Mouse (Mus musculus): ENCODE results near the gene Slc22a1. TPM values are rescaled to one million over a fixed set of nuclear protein-coding genes. Genes with fewer than 3 reads are reported as not detected.
A peak's percentile ranks its signal among the peaks of the same experiment; 100 is the strongest.
"Not testable (repeated sequence)": the region's sequence is repeated elsewhere in the genome, so short reads cannot be mapped to it uniquely, and the experiment has no call there.

The Slc22a1 gene
- polyA plus RNA-seq, 1 experiment = 1.6 TPM

DNA sequence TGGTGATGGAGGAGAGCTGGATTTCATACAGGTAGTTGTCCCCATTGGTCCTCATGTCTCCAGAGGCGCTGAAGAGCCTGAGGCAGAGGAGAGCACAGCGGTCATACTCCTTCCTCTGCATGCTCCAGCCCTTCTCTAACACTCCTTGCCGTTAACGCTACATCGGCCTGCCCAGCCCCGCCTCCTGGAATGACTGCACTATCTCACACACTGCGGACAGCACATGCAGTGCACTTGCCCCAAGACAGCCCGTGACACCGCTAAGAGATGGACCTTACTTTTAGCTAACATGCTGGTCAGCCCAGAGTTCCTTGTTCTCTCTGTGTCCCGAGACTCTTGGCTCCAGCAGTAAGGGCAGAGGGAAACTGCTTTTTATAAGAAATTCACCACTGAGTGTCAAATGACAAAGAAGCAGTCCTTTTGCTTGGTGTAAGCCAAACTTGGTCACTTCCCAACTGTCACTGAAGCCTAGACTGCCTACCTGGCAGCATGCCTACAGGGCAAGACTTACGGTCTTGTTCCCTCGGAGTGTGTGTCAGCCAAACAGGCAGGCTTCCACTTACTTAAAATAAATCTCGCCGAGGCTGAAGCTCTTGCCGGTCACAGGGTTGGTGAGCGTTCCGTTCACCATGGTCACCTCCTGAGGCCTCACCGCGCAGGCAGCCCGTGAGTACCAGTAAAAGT, 12.9 kb upstream of the Slc22a1 start:
- peak in 1 of 2 experiments; percentile 27 for DNase-seq (ENCODE audit: extremely low spot score in 1 of 2, low spot score in 1 of 2)

DNA sequence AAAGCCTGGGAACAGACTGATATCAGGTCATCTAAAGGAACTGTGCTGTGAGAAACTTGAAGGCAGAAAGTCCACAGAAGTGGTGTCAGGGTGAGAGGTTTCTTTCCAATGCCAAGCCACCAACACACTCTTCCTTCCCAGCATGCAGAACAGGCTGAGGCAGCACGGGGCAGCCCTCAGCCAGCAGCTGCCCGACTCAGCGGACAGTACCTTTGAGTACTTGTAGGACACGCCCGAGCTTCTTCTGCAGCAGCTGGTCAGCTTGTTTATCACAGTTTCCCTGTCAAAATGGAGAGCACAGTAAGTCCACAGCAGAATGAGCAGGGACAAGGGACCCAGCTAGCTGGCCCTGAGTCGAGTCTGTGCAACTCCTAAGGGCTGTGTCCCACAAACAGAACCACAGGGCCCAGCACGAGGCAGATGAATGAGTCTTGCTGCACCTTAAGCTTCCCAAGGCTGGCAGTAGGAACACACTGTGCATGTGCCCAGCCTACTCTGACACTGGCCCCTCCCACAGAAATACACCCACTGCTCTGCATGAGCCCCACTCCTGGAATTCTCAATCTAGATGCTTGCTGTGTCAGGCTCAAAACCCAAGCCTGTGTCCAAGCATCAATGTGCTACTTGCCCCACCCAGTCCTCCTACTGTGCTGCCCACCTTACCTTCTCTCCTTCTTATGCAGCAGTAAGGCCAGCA, 9.4 kb upstream of the Slc22a1 start:
- DNase-seq (ENCODE audit: extremely low spot score in 1 of 2, low spot score in 1 of 2) = peak in 1 of 2 experiments; percentile 8

DNA sequence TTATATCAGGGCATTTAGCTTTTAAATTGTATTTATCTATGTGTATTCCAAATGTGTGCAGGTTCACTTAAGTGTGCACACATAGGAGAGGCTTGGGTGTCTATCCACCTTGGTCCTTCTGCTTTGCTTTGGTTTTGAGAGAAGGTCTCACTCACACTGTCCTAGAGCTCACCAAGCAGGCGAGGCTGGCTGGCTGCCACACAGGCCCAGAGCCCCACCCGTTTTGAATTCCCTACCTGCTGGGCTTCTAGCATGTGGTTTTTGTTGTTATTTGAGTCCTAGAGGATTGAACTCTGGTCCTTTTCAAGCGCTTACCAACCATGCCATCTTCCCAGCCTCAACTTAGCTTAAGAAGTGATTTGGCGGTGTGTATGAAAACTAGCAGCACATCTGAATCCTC, 8.8 kb upstream of the Slc22a1 start:
- DNase-seq (ENCODE audit: extremely low spot score in 1 of 2, low spot score in 1 of 2) = no peak

DNA sequence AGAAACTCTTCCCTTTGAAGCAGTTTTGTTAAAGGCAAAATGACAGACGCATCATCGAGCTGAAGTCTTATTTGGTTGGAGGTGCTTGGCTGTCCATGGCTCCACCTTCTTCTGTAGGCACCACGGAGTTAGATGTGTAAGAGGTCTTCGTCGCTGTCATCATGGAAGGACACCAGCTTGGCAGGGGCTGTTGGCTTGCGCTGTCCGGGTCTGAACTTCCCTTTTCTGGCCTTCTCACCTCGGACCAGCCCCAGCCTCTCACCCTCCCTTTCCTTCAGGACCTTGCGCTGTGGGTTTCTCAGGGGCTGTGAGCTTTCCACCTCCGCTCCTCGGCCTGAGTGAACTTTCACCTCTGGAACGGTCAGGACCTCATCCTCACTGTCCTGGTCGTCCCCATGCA, 8.0 kb upstream of the Slc22a1 start:
- no peak for DNase-seq (ENCODE audit: extremely low spot score in 1 of 2, low spot score in 1 of 2)

DNA sequence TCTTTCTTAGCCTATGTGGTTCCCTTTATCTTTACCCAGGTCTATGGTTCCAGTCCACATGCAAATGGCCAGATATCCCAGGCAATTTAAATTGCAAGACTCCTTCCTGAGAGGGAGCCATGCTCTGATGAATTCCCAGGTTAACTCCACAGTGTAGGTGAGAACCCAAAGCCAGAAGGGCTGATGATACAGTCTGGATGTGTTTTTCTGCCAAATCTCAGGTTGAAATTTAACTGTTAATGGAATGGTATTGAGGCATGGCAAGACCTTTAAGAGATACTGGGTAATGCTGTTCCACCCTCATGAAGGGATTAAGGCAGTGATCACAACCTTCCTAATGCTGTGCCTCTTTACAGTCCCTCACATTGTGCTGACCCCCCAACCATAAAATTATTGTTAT, 2.6 kb upstream of the Slc22a1 start:
- no peak for DNase-seq (ENCODE audit: extremely low spot score in 1 of 2, low spot score in 1 of 2)

DNA sequence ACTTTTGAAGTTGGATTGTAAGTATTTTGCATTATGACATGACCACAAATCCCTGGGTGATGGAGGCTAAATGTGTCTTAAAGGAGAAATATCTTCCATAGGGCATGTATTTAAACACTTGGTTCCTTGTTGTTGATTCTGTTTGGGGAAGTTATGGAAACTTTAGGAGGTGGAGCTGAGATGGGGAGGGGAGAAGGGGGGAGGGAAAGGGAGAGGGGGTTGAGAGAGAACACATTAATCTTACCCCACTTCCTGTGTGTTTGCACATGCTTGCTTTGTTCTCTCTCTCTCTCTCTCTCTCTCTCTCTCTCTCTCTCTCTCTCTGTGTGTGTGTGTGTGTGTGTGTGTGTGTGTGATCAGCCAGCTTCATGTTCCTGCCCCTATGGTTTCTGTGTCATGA, 1.5 kb upstream of the Slc22a1 start:
- no peak for DNase-seq (ENCODE audit: extremely low spot score in 1 of 2, low spot score in 1 of 2)

DNA sequence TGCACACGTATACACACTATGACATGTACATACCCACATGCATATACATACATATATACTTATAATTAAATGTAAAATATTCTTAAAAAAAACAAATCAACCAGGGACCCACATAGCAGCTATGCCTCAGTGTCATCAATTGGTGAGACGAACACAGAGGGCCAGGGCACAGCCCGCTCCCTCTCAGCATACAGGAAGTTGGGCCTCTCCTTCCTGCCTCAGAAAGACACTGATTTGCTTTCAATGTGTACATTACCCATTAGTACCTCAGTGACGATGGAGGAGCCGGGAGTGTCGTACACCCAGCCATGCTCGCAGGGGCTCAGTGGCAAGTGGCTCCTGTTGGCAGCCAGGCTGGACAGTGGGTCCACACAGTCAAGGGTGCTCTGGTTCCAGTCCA, 649 bp downstream of the Slc22a1 start:
- not testable (repeated sequence) for DNase-seq (ENCODE audit: extremely low spot score in 1 of 2, low spot score in 1 of 2)

DNA sequence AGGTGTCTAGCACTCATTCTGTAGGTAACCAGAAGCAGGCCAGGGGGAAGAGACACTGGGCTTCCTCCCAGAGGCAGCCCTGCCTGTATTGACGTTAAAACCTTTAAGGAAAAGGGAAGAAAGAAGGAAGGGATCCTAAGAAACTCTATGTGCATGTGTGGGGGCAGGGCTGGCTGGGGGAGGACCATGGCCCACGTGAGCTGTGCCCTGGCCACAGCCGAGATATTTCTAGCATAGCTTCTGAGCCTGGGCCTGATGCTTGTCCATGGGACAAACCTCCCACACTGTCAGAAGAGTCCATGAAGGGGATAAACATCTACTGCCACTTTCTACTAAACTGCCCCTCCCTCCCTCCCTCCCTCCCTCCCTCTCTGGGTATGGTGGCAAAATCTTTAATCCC, 1.8 kb downstream of the Slc22a1 start:
- no peak for DNase-seq (ENCODE audit: extremely low spot score in 1 of 2, low spot score in 1 of 2)

DNA sequence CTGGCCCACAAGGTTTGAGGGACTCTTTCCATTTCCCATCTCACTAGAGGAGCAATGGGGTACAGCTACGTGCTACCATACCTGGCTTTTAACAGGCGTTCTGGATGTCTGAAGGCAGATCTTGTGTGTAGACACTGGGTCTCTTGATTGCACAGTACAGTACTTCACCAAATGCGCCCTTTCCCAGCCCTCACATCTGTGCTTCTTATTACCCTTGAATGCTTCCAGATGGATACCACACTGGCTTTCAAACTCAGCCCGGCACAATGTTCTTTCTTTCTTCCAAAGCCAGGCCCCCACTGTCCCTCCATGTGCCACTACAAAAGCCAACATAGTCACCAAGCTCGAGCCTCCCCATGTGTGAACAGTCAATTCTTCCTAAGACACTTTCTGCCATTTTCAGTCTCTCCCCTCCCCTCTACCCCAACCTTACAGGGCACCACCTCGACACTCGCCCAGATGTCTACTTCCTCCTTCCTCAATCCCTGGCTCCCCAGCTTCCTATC, 3.3 kb downstream of the Slc22a1 start:
- no peak for DNase-seq (ENCODE audit: extremely low spot score in 1 of 2, low spot score in 1 of 2)

DNA sequence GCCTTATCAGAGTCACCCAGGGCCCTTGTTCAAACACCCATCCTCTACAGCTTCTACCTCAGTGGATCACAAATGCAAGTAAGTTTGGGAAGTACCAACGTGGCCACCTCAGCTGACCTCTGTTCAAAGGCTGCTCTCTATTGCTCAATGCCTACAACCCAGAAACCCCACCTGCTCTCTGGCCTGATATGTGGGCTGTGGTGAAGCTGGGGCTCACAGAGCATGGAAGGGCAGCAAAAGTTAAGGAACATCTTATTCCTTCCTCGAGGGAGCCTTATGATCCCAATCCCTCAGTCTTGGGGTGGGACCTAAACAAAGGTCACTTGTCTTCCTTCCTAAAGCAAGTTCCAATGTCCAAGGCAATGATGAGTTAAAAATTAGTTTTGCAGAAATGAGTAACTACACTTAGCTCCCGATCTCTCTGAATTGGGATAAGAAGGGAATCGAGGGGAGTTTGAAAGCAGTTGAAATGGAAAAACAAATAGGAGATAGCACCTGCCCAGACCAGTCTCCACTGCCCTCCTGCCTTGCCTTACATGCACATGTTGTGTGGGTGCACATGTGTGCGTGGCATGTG, 4.5 kb downstream of the Slc22a1 start:
- no peak for DNase-seq (ENCODE audit: extremely low spot score in 1 of 2, low spot score in 1 of 2)

DNA sequence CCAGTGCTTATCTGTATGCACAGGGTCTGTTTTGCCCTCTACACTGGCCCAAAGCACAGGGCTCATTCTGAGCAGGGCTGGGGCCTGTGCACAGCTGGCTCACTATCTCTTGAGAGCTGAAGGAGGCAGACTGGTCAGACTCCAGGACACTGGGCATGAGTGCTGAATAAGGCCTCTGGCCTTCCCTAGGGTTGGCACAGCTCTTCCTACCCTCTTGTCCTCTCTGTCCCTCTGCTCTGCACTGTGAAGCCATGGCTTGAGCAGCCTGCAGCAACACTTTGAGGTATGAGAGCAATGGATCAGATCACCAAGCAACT, 6.3 kb downstream of the Slc22a1 start:
- DNase-seq (ENCODE audit: extremely low spot score in 1 of 2, low spot score in 1 of 2) = no peak

DNA sequence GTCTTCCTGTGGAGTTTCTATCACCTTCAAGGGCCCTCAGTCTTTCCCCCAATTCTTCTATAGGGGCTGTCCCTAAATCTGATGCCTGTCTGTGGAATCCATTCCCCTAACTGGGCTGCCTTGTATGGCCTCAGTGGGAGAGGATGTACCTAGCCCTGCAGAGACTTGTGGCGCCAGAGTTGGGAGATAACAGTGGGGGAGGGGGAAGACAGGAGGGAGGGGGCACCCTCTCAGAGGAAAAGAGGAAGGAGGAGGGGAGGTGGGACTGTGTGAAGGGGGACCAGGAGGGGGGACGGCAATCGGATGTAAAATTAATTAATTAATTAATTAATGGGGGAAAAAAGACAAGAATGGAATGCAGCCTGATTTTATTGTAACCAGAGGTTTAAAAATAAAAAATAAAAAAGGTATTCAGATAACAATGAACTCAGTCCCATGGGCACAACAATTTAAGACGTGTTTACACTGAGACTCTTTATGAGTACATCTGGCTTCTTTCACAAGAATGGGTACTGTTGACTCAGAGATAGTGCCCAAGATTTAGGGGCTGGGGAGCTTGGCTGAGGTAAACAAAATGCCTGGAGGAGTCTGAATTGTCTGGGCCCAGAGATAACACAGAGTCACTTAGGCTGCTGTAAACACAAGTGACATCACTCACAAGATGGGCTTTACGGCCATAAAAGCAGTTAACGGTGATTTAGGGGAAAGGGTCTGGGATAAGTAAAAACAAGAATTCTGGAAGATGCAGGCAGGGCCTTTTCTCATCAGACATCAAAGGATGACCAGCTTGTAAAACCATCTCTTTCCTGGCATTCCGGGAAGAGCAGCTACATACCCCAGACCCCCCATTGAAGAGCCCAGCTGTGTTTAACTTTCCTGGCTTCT, 6.9 kb downstream of the Slc22a1 start:
- DNase-seq (ENCODE audit: extremely low spot score in 1 of 2, low spot score in 1 of 2) = no peak

DNA sequence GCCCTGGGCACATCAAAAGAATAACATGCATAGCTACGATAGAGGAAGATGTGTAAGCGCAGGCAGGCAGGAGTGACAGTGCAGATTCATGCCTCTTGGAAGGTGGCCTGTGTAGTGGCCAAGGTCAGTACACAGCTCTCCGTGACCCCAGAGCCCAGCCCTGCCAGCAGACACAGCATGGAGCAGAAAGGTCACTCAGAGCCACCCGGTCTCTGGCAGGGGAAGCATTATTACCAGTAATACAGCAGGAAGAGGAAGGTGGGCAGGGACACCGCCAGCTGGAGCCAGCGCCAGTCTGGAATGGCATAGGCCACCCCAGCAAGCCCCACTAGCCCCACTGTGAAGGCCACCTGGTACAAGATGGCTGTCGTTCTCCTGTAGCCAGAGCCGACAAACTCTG, 11.5 kb downstream of the Slc22a1 start:
- no peak for DNase-seq (ENCODE audit: extremely low spot score in 1 of 2, low spot score in 1 of 2)

DNA sequence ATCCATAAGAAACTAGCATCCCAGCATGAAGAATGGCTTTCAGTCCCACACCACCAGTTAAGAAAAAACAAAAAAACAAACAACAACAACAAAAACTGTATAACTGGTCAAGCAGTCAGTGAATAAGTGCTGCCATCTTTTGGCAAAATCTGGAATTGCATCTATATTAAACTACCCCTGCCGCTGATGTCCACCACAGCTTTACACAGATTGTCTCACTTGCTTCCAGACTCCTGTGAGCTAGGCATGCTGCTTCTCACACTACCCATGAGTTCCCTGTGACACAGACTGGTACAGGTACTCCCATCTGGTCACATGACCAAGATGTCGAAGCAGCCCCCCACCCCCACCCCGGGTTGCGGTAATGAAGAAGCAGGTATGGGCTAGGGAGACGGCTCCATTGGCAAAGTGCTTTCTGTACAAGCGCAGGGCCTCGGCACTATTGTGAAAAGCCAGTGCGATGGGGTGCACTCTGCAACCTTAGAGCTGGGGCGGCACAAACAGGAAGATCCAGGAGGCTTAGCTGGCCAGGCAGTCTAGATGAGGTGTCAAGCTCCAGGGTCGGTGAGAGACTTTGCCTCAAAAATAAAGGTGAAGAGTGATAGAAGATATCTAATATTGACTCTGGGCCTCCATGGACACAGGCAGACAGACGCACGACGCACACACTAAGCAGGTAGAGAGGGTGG, 14.9 kb downstream of the Slc22a1 start:
- DNase-seq (ENCODE audit: extremely low spot score in 1 of 2, low spot score in 1 of 2) = peak in 1 of 2 experiments; percentile 77

DNA sequence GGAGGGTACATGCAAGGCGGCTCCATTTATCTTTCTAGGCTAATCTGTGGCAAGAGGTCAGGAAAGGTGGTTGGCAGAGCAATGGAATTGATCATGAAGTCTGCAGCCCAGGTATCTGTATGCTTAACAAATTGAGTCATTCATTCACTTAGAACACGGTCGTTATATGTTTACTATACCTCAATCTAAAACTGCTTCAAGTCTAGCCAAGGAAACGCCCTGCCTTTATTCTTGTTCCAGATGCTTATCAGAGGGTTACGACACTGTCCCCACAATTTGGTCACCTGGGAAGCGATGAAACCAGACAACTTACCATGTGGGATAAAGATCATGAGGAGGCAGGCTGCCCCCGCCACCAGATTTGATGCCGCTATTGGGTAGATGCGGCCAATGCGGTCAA, 16.4 kb downstream of the Slc22a1 start:
- no peak for DNase-seq (ENCODE audit: extremely low spot score in 1 of 2, low spot score in 1 of 2)

DNA sequence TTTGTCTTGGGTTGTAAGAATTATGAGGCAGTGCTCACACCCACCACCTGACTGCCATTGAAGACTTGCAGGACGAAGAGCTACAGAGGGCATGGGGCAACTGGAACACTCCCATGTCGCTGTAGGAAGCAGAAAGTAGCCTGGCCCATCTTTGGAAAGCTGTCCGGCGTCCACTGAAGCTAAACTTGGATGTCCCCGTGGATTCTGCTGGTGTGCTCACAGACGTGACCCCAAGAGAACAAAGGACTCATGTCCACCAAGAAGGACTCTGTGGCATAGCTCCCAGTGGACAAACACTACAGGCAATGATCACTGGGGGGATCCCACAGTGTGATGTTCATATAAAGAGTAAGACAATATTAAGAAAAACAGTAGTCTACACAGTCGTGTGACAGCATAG, 16.8 kb downstream of the Slc22a1 start:
- DNase-seq (ENCODE audit: extremely low spot score in 1 of 2, low spot score in 1 of 2) = no peak

DNA sequence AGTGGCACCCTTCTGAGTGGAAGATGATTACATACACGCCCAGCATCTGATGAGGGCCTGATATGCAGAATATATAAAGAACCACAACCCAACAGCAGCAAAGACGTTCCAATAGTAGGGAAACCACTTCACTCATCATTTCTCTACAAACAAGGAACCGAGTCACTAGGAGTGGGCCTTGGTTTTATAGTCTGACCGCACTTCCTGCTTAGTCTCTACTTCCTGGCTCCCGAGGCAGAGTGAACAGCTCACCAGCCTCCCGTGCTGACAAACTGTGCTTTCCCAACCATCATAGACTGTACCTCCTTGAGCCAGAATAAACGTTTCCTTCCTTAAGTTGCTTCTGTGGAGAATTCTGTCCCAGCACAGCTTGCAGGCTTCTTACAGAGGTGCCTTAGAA, 19.8 kb downstream of the Slc22a1 start:
- DNase-seq (ENCODE audit: extremely low spot score in 1 of 2, low spot score in 1 of 2) = no peak

DNA sequence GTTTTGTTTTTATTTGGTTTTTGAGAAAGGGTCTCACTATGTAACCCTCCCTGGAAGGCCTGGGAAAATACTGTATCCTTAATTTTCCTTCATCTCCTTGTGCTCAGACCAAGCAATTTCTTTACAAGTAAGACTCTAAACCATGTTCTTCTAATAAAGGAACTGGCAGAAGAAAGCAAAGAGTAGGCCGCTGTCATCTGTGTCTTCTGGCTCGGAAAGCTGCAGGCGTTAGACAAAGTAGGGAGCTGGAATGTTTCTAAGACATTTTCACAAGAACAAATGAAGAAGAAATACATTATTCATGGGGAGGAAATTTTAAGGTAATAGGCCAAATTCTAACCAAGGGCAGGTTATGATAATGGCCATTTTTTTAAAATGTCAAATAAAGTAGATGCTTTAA, 21.6 kb downstream of the Slc22a1 start:
- DNase-seq (ENCODE audit: extremely low spot score in 1 of 2, low spot score in 1 of 2) = peak; percentile 41 to 63

DNA sequence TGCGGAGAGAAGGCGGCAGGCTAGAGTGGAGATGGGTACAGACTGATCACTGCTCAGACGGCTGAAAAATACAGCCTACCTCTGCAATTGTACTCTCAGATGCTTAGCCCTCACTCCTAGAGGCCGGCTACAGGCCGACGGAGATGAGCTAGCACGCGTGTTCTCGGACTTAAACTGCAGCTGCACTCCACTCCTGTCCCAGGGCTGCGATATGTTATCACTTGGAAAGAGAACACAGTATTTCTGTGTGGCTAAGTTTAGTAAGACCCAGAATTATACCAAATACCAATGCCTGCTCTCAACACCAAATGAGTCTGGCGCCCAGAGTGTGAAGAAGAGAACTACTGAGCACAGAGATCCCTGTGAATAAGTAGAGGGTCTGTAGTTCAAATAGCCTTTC, 23.0 kb downstream of the Slc22a1 start:
- peak in 1 of 2 experiments; percentile 14 for DNase-seq (ENCODE audit: extremely low spot score in 1 of 2, low spot score in 1 of 2)

DNA sequence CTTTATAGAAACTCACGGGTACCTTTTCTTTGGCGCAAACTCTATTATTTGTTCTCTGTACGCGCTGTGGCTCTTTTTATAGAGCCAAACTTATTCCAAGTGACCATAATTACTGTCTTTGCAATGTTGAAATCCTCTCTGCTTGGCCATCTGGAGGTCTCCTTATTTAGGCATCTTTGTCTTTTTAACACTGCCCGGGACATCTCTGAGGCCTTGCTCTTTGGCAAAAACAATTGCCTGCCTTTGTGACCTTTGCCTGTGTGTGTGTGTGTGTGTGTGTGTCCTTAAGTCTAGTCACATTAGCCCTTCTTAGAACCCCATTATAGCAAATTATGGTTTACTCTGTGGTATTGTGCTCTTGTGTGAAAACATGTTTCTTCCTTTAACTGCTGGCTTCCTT, 30.2 kb downstream of the Slc22a1 start:
- DNase-seq (ENCODE audit: extremely low spot score in 1 of 2, low spot score in 1 of 2) = no peak

DNA sequence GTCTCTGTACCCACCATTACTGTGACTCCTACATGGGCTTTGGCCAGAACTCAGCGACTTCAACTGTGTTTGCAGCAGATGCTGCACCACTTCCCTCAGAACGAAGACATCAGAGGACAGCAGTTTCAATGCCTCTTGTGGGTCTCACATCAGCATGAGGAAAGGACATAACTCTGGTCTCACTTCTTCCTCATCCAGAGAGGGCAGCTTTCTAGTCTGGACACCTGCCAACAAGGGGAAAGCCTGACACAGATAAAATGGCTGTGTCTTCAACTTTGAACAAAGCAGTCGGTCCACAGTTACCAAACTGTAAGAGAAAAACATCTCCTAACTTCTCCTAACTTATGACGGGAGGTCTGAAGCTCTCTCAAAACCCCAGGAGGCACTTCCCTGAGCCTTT, 34.5 kb downstream of the Slc22a1 start:
- DNase-seq (ENCODE audit: extremely low spot score in 1 of 2, low spot score in 1 of 2) = no peak
